Mouse (Mus musculus): ENCODE measurements around the gene Dhx35.

Dhx35 gene

GRCm38 (mm10) chr2:158898469-158899196 lies 104.0 kb downstream of the Dhx35 start:
- no peak for DNase-seq

All from kidney, adult 8-10 months (tissue).